Mouse (Mus musculus) retina, postnatal 1 day (tissue): ENCODE results near the gene Olfr1150-ps1.

Source experiments
- DNase-seq: peaks from one replicate; pipeline ENCODE4 v3.0.0-alpha.2; 2012

The Olfr1150-ps1 gene

GRCm38 (mm10) chr2:87843693-87844092 is at the start of gene Olfr1150-ps1:
Gene Olfr1150-ps1, plus strand, starts transcription at chr2:87843993.
- no peak for DNase-seq

- DNase-seq, result no peak
These were observed 43.5 kb upstream of the Olfr1150-ps1 start, which contains the start of gene Olfr1143 for GRCm38 (mm10) chr2:87800292-87800691. Gene Olfr1143, plus strand, starts transcription at chr2:87800592.

GRCm38 (mm10) chr2:87809522-87809921 is 34.3 kb upstream of the Olfr1150-ps1 start, which contains the start of gene Olfr1145:
Gene Olfr1145, plus strand, starts transcription at chr2:87809822.
- DNase-seq, result no peak

- DNase-seq, result no peak
These were observed 13.6 kb upstream of the Olfr1150-ps1 start, which contains the start of gene Olfr1148 for GRCm38 (mm10) chr2:87830233-87830632. Gene Olfr1148, plus strand, starts transcription at chr2:87830533.

GRCm38 (mm10) chr2:87855562-87855961 is 11.8 kb downstream of the Olfr1150-ps1 start, which contains the start of gene Olfr1151:
Gene Olfr1151, plus strand, starts transcription at chr2:87855862.
- DNase-seq, result no peak

- DNase-seq, result no peak
These were observed 22.4 kb downstream of the Olfr1150-ps1 start, which contains the start of gene Olfr1152 for GRCm38 (mm10) chr2:87866192-87866591. Gene Olfr1152, plus strand, starts transcription at chr2:87866492.

GRCm38 (mm10) chr2:87894662-87895061 is 50.9 kb downstream of the Olfr1150-ps1 start, which contains the start of gene Olfr1153:
Gene Olfr1153, plus strand, starts transcription at chr2:87894962.
- no peak for DNase-seq
